ENCODE assay signal across 14 mouse cellular contexts in the genomic region with DNA sequence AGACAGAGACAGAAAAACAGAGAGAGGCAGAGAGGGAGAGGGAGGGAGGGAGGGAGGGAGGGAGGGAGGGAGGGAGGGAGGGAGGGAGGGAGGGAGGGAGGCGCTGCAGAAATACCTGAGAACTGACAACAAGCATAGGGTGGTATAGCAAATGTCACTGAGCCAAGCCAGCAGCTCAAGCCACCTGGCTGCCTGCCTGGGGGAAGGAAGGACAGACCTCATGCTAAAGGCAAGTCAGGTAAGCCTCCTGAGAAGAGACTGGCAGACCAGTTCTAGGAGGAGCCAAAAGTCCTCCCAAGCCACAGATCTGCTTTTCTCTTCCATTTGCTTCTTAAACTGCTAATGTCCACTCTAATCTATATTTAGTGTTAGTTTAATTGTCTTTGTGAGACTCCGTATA.
"Had no signal": no experiment of that assay in that cellular context is flagged by ENCODE, and none has a peak within 500 bp of the region (broad histone marks: within the 10 kb centered on the region; RNA-seq: fewer than 3 reads in every experiment).

No protein-coding gene starts in this region.

- DNase-seq: gastrocnemius, adult 2 months; gastrocnemius, postnatal 10 days; gastrocnemius, postnatal 25 days; heart, adult 18-20 months; heart, postnatal 10 days; heart, postnatal 4 days; kidney, adult 18-20 months; kidney, adult 8-10 months; kidney, postnatal 10 days; kidney, postnatal 25 days; kidney, postnatal 4 days; liver; liver, embryonic 13.5 days; liver, postnatal 0 days had no signal
